Mouse (Mus musculus) erythroblast, embryonic 14.5 days (primary cell): ENCODE results near the gene Emx1. TPM values are rescaled to one million over a fixed set of nuclear protein-coding genes. Genes with fewer than 3 reads are reported as not detected.

Experiments
- H3K27me3 ChIP-seq: 2 replicates; pipeline ENCODE4 v1.6.1; 2012; ENCODE audit warnings: inconsistent platforms; ENCODE audit not compliant: control insufficient read depth
- H3K36me3 ChIP-seq: 2 replicates; pipeline ENCODE4 v1.6.1; 2012; ENCODE audit warnings: mild to moderate bottlenecking, inconsistent platforms; ENCODE audit not compliant: control insufficient read depth
- H3K4me1 ChIP-seq: 2 replicates; pipeline ENCODE4 v1.6.1; 2012; ENCODE audit warnings: inconsistent platforms; ENCODE audit not compliant: control insufficient read depth
- H3K4me3 ChIP-seq: replicated peaks from 2 replicates; pipeline ENCODE3; 2012; ENCODE audit warnings: moderate library complexity, mild to moderate bottlenecking, inconsistent platforms
- H3K9me3 ChIP-seq: 2 replicates; pipeline ENCODE4 v1.6.1; 2012; ENCODE audit warnings: low read length, inconsistent platforms, mixed read lengths; ENCODE audit not compliant: control insufficient read depth
- GATA1 ChIP-seq: IDR thresholded peaks from 2 replicates; pipeline ENCODE4 v1.6.1; 2012; ENCODE audit warnings: low read length, inconsistent platforms, mixed read lengths
- TAL1 ChIP-seq: IDR thresholded peaks from 3 replicates; pipeline ENCODE4 v1.6.1; 2012; ENCODE audit warnings: low read length, inconsistent platforms, mixed read lengths
- polyA plus RNA-seq: library from polyadenylated mRNA; stranded (reverse); fragments of >175 nt; gene quantifications from 2 replicates; pipeline ENCODE4 v1.2.3, GENCODE M21; 2012

The Emx1 gene
- polyA plus RNA-seq, 1 experiment: not detected

- no peak overlapping the region for H3K4me3 ChIP-seq
- H3K27me3 ChIP-seq: peaks cover 99% of the 10 kb centered on the region
Measured at GRCm38 (mm10) chr6:85189911-85190591, 2.8 kb downstream of the Emx1 start.

DNA sequence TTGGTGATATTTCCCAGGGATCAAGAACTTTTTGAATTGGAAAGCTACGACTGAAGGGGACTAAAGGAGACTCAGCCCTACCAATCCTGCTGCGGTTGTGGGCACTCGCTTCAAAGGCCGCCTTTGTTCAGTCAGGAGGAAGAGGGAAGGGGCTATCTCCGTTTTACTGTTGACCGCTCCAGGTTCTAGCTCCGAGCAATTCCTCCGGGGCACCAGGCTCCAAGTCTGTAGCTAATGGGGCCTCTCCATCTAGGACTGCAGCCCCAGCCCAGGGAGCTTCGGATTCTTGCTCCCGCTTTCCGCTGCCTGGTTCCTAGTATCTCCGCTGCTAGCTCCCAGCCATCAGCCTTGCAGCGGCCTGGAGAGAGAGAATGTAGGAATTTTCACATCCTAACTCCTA is 3.4 kb downstream of the Emx1 start:
- H3K27me3 ChIP-seq: peaks cover 96% of the 10 kb centered on the region
- no peaks in the 10 kb centered on the region for H3K36me3 ChIP-seq
- no peaks in the 10 kb centered on the region; the same call in 1 of the 2 replicates for H3K9me3 ChIP-seq
- no peak overlapping the region for H3K4me3 ChIP-seq
- no peak for TF ChIP-seq TAL1
- TF ChIP-seq GATA1: no peak
- H3K4me1 ChIP-seq: no peaks in the 10 kb centered on the region

More at GRCm38 (mm10) chr6:85189911-85190591, 2.8 kb downstream of the Emx1 start:
- Histone ChIP-seq H3K36me3 (no peaks in the 10 kb centered on the region), H3K4me1 (no peaks in the 10 kb centered on the region), H3K9me3 (no peaks in the 10 kb centered on the region; the same call in 1 of the 2 replicates)
- no peak for TF ChIP-seq TAL1
- no peak for TF ChIP-seq GATA1

- Histone ChIP-seq H3K4me1 (no peaks in the 10 kb centered on the region), H3K27me3 (peaks cover 88% of the 10 kb centered on the region), H3K4me3 (no peak overlapping the region), H3K9me3 (no peaks in the 10 kb centered on the region), H3K36me3 (no peaks in the 10 kb centered on the region)
- TF ChIP-seq TAL1 (no peak), GATA1 (no peak)
Measured at GRCm38 (mm10) chr6:85191751-85192440, 4.7 kb downstream of the Emx1 start.

DNA sequence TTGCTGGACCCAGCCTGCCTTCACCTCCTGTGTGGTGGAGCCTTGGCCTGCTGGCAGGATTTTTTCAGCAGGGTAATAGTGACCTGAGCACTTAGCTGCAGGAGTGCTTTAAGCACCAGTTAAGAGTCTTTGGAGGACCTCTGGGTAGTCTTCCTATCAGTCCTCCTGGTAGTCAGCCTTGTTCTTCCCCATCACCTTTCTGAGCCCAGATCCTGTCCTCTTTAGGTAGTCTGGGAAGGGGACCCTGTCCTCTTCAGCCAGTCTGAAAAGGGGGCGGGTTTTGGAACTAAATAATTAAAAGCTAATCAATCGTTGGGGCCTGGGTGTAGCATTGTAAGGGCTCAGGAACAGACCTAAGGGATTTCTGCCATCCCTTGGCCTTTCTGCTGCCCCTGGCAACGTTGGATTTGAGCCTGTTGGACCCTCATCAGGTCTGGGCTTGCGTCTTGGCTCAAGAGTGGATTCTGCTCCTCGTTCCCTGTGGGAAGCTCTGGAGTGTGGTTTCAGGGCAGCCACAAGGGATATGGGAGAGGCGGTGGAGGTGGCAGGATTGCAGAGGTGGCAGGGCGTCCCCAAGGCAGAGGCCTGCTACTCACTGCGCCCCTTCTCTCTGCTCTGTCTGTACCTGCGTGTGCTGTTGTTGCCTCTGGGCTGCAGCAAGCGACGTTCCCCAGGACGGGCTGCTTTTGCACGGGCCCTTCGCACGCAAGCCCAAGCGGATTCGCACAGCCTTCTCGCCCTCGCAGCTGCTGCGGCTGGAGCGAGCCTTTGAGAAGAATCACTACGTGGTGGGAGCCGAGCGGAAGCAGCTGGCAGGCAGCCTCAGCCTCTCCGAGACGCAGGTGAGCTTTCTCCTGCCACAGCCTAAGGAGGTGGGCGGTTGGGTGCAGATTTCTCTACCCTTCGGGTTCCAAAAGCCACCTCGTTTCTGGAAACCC is 6.4 kb downstream of the Emx1 start:
- TF ChIP-seq GATA1: no peak
- no peak for TF ChIP-seq TAL1
- Histone ChIP-seq H3K27me3 (peaks cover 70% of the 10 kb centered on the region), H3K4me3 (no peak overlapping the region), H3K4me1 (no peaks in the 10 kb centered on the region), H3K9me3 (no peaks in the 10 kb centered on the region), H3K36me3 (no peaks in the 10 kb centered on the region)

- Histone ChIP-seq H3K4me1 (no peaks in the 10 kb centered on the region), H3K36me3 (no peaks in the 10 kb centered on the region), H3K27me3 (peaks cover 27% of the 10 kb centered on the region), H3K9me3 (no peaks in the 10 kb centered on the region), H3K4me3 (no peak overlapping the region)
- TF ChIP-seq GATA1 (no peak), TAL1 (no peak)
Measured at GRCm38 (mm10) chr6:85197951-85198350, 10.7 kb downstream of the Emx1 start.

DNA sequence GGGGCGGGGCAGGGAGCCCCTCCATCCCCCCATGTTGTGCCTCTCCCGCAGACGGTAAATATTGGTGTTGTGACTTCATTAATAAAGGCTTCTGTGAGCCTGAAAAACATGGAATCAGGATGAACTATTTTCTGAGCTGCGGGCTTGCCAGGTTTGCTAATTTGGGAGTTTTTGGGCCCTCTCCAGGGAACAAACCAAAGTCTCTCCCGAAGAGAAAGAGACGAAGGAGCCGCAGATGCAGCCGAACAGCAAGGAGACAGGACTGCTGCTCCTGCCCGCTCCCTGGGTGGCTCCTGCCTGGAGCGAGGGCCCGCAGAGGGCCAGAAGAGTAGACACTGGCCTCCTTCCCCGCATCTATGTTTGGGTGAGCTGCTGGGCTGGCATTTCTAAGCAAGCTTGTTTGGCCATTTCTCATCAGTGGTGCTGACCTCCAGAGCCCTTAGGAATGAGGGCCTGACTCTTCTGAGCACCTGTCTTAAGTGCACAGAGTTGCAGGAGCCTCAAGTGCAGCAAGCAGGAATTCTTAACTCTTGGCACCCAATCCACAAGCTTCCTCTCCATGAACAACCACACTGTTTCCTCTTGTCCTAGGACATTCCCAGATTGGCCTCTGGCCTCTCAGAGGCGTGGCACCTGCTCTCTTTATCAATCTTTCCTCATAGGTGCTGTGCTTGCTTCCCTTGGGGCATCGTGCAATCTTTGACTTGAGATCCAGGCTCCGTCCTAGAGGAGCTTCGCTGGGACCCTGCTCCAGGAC is 19.1 kb downstream of the Emx1 start:
- TF ChIP-seq GATA1: no peak
- H3K9me3 ChIP-seq: no peaks in the 10 kb centered on the region
- no peaks in the 10 kb centered on the region for H3K36me3 ChIP-seq
- H3K27me3 ChIP-seq: peaks cover 9% of the 10 kb centered on the region; the same call in 1 of the 2 replicates
- H3K4me1 ChIP-seq: no peaks in the 10 kb centered on the region
- no peak overlapping the region for H3K4me3 ChIP-seq

- H3K9me3 ChIP-seq: no peaks in the 10 kb centered on the region
- TF ChIP-seq GATA1: no peak
- TF ChIP-seq TAL1: no peak
- no peaks in the 10 kb centered on the region for H3K36me3 ChIP-seq
- H3K4me3 ChIP-seq: no peak overlapping the region
- H3K4me1 ChIP-seq: no peaks in the 10 kb centered on the region
- H3K27me3 ChIP-seq: peaks cover 9% of the 10 kb centered on the region; the same call in 1 of the 2 replicates
Measured at GRCm38 (mm10) chr6:85206939-85207285, 19.7 kb downstream of the Emx1 start.

- no peaks in the 10 kb centered on the region for H3K36me3 ChIP-seq
- peaks cover 9% of the 10 kb centered on the region; the same call in 1 of the 2 replicates for H3K27me3 ChIP-seq
- no peak overlapping the region for H3K4me3 ChIP-seq
- H3K9me3 ChIP-seq: no peaks in the 10 kb centered on the region
- no peaks in the 10 kb centered on the region for H3K4me1 ChIP-seq
- TF ChIP-seq TAL1: no peak
- TF ChIP-seq GATA1: no peak
Measured at GRCm38 (mm10) chr6:85207345-85207744, 20.1 kb downstream of the Emx1 start.
